Mouse (Mus musculus): ENCODE data around the gene Taok3. TPM values are rescaled to one million over a fixed set of nuclear protein-coding genes. Genes with fewer than 3 reads are reported as not detected.

Taok3 gene
- total and polyA plus RNA-seq, 3 experiments: 32.1 to 79.2 TPM; not detected in 1

DNA sequence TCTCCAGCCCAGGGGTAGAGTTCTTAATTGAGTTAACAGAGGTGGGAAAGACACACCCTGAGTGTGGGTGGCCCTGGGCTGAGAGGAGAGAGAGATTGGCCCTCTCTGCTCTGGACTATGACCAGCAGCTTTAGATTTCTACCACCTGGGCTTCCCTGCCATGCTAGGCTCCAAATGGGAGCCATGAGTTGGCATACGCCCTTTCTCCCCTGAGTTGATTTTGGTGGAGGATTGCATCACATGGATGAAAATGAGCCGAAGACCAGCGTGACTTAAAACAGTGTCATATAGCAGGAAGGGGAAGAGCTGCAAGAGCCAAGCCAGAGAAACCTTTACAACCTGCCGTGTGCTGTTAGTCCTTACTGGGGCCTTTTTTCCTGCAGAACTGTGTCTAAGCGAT, 44.6 kb downstream of the Taok3 start:
- Histone ChIP-seq H3K4me1 (ENCODE audit: control insufficient read depth in 1 of 2, insufficient read depth in 2 of 2, low read length in 2 of 2) (no peaks in the 10 kb centered on the region), H3K79me2 (ENCODE audit: control insufficient read depth, insufficient read depth, low read length, poor library complexity) (peaks cover 27% of the 10 kb centered on the region), H3K27me3 (ENCODE audit: control insufficient read depth in 1 of 2, insufficient read depth in 2 of 2, low read length in 2 of 2) (no peaks in the 10 kb centered on the region), H3K9ac (ENCODE audit: control insufficient read depth, low read depth, low read length, poor library complexity, severe bottlenecking) (no peak overlapping the region), H3K36me3 (ENCODE audit: control insufficient read depth in 1 of 2, insufficient read depth in 2 of 2, low read length in 2 of 2) (peaks cover 0 to 7% of the 10 kb centered on the region in 2 experiments; a peak in 2 of 4 replicates), H3K27ac (ENCODE audit: control insufficient read depth, low read depth, low read length) (no peak overlapping the region), H3K9me3 (replicated peaks; ENCODE audit: insufficient read depth, low read length) (no peaks in the 10 kb centered on the region), H3K4me3 (ENCODE audit: control insufficient read depth in 1 of 2, insufficient read depth in 1 of 2, low read depth in 2 of 2, low read length in 2 of 2) (no peak overlapping the region)
- TF ChIP-seq ELF1 (IDR thresholded peaks at IDR 0.05; ENCODE audit: low read depth, low read length) (no peak), CHD1 (IDR thresholded peaks at IDR 0.05; ENCODE audit: low read depth, low read length) (no peak), MAFK (IDR thresholded peaks at IDR 0.05; ENCODE audit: borderline replicate concordance, low read depth, low read length) (no peak), NRF1 (IDR thresholded peaks at IDR 0.05; ENCODE audit: insufficient read depth, low read depth, low read length, poor library complexity, severe bottlenecking) (no peak), GATA1 (IDR thresholded peaks at IDR 0.05; ENCODE audit: low read depth, low read length) (no peak)
- DNase-seq (ENCODE audit: low read depth, low spot score): no peak

DNA sequence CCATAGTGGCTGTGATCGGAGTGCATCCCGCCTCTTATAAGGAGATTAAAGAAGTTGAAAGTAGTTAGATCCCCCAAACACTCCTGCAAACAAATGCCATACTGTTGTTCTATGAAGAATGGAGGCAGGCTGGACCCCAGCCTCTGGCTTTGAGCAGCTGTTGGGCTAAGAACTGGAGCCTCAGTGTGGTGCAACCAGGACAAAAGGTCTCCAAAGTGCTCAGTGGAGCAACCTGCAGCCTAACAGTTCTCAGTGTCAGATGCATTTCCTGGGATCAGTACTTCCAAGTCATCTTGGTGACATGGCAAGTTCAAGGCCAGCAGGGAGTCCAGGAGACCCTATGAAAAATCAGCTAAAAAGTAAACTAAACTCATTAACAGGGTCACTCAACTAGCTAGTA, 45.0 kb downstream of the Taok3 start:
- Histone ChIP-seq H3K9ac (ENCODE audit: control insufficient read depth, low read depth, low read length, poor library complexity, severe bottlenecking) (no peak overlapping the region), H3K4me1 (ENCODE audit: control insufficient read depth in 1 of 2, insufficient read depth in 2 of 2, low read length in 2 of 2) (no peaks in the 10 kb centered on the region), H3K27me3 (ENCODE audit: control insufficient read depth in 1 of 2, insufficient read depth in 2 of 2, low read length in 2 of 2) (no peaks in the 10 kb centered on the region), H3K36me3 (ENCODE audit: control insufficient read depth in 1 of 2, insufficient read depth in 2 of 2, low read length in 2 of 2) (peaks cover 0 to 7% of the 10 kb centered on the region in 2 experiments; a peak in 2 of 4 replicates), H3K4me3 (ENCODE audit: control insufficient read depth in 1 of 2, insufficient read depth in 1 of 2, low read depth in 2 of 2, low read length in 2 of 2) (no peak overlapping the region), H3K9me3 (replicated peaks; ENCODE audit: insufficient read depth, low read length) (no peaks in the 10 kb centered on the region), H3K27ac (ENCODE audit: control insufficient read depth, low read depth, low read length) (no peak overlapping the region), H3K79me2 (ENCODE audit: control insufficient read depth, insufficient read depth, low read length, poor library complexity) (peaks cover 27% of the 10 kb centered on the region)
- TF ChIP-seq TBP (IDR thresholded peaks at IDR 0.05; ENCODE audit: low read depth, low read length) (no peak), CHD1 (IDR thresholded peaks at IDR 0.05; ENCODE audit: low read depth, low read length) (no peak), MYC (IDR thresholded peaks at IDR 0.05; ENCODE audit: low read depth, low read length) (no peak), CTCF (IDR thresholded peaks at IDR 0.05 in 2 of 3, conservative IDR thresholded peaks at IDR 0.05 in 1 of 3; ENCODE audit: control insufficient read depth in 1 of 3, insufficient read depth in 1 of 3, low read depth in 2 of 3, low read length in 3 of 3, poor library complexity in 1 of 3, severe bottlenecking in 1 of 3) (no peak), POLR2AphosphoS5 (IDR thresholded peaks at IDR 0.05; ENCODE audit: borderline replicate concordance, low read depth, low read length) (no peak), USF2 (IDR thresholded peaks at IDR 0.05; ENCODE audit: borderline replicate concordance in 1 of 2, insufficient read depth in 1 of 2, low read depth in 1 of 2, low read length in 2 of 2) (no peak), NRF1 (IDR thresholded peaks at IDR 0.05; ENCODE audit: insufficient read depth, low read depth, low read length, poor library complexity, severe bottlenecking) (no peak), POLR2A (IDR thresholded peaks at IDR 0.05; ENCODE audit: control insufficient read depth in 1 of 2, insufficient read depth in 1 of 2, low read depth in 1 of 2, low read length in 2 of 2, poor library complexity in 1 of 2) (no peak), RAD21 (IDR thresholded peaks at IDR 0.05; ENCODE audit: low read depth, low read length) (no peak)
- DNase-seq (ENCODE audit: low read depth, low spot score): no peak

DNA sequence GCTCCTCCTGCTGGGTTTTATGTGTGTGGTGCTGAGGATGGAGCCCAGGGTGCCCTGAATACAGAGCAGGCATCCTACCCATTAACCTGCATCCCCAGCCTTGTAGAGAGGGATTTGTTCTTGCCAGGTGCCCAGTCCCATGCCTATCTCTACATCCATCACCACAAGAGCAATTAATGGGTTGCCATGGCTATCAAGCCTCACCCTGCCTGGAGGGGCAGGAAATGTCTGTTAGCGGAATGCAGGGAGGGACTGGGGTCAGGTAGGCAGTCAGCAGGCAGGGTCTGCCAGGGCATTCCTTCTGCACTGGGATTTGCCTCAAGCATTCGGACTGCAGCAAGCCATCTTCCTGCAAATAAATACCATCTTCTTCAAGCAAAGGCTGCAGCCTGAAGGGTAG, 46.0 kb downstream of the Taok3 start:
- Histone ChIP-seq H3K4me1 (ENCODE audit: control insufficient read depth in 1 of 2, insufficient read depth in 2 of 2, low read length in 2 of 2) (no peaks in the 10 kb centered on the region), H3K4me3 (ENCODE audit: control insufficient read depth in 1 of 2, insufficient read depth in 1 of 2, low read depth in 2 of 2, low read length in 2 of 2) (no peak overlapping the region), H3K27ac (ENCODE audit: control insufficient read depth, low read depth, low read length) (no peak overlapping the region), H3K36me3 (ENCODE audit: control insufficient read depth in 1 of 2, insufficient read depth in 2 of 2, low read length in 2 of 2) (peaks cover 0 to 7% of the 10 kb centered on the region in 2 experiments; a peak in 2 of 4 replicates), H3K79me2 (ENCODE audit: control insufficient read depth, insufficient read depth, low read length, poor library complexity) (peaks cover 29% of the 10 kb centered on the region), H3K9me3 (replicated peaks; ENCODE audit: insufficient read depth, low read length) (no peaks in the 10 kb centered on the region), H3K27me3 (ENCODE audit: control insufficient read depth in 1 of 2, insufficient read depth in 2 of 2, low read length in 2 of 2) (no peaks in the 10 kb centered on the region), H3K9ac (ENCODE audit: control insufficient read depth, low read depth, low read length, poor library complexity, severe bottlenecking) (no peak overlapping the region)
- DNase-seq (ENCODE audit: low read depth, low spot score): no peak
- no peak for TF ChIP-seq TBP (IDR thresholded peaks at IDR 0.05; ENCODE audit: low read depth, low read length)
- no peak for TF ChIP-seq POLR2A (IDR thresholded peaks at IDR 0.05; ENCODE audit: control insufficient read depth in 1 of 2, insufficient read depth in 1 of 2, low read depth in 1 of 2, low read length in 2 of 2, poor library complexity in 1 of 2)
- no peak for TF ChIP-seq ELF1 (IDR thresholded peaks at IDR 0.05; ENCODE audit: low read depth, low read length)
- no peak for TF ChIP-seq ETS1 (IDR thresholded peaks at IDR 0.05; ENCODE audit: low read depth, low read length)
- no peak for TF ChIP-seq GATA1 (IDR thresholded peaks at IDR 0.05; ENCODE audit: low read depth, low read length)
- no peak for TF ChIP-seq NELFE (IDR thresholded peaks at IDR 0.05; ENCODE audit: low read depth, low read length)
- no peak for TF ChIP-seq MEF2A (IDR thresholded peaks at IDR 0.05; ENCODE audit: extremely low read depth, insufficient replicate concordance, low read depth, low read length, poor library complexity, severe bottlenecking)
- TF ChIP-seq CTCF (IDR thresholded peaks at IDR 0.05 in 2 of 3, conservative IDR thresholded peaks at IDR 0.05 in 1 of 3; ENCODE audit: control insufficient read depth in 1 of 3, insufficient read depth in 1 of 3, low read depth in 2 of 3, low read length in 3 of 3, poor library complexity in 1 of 3, severe bottlenecking in 1 of 3): no peak
- no peak for TF ChIP-seq EP300 (IDR thresholded peaks at IDR 0.05; ENCODE audit: low read depth in 1 of 2, low read length in 2 of 2)
- no peak for TF ChIP-seq GABPA (IDR thresholded peaks at IDR 0.05; ENCODE audit: low read depth, low read length)
- TF ChIP-seq CHD2 (IDR thresholded peaks at IDR 0.05; ENCODE audit: low read length): no peak
- TF ChIP-seq USF2 (IDR thresholded peaks at IDR 0.05; ENCODE audit: borderline replicate concordance in 1 of 2, insufficient read depth in 1 of 2, low read depth in 1 of 2, low read length in 2 of 2): no peak
- no peak for TF ChIP-seq TCF12 (IDR thresholded peaks at IDR 0.05; ENCODE audit: low read depth, low read length)
- TF ChIP-seq BHLHE40 (IDR thresholded peaks at IDR 0.05; ENCODE audit: borderline replicate concordance, low read depth, low read length): no peak
- TF ChIP-seq SIN3A (IDR thresholded peaks at IDR 0.05; ENCODE audit: low read length): no peak
- TF ChIP-seq ZNF384 (IDR thresholded peaks at IDR 0.05; ENCODE audit: low read depth, low read length): no peak
- no peak for TF ChIP-seq ZMIZ1 (IDR thresholded peaks at IDR 0.05; ENCODE audit: low read depth, low read length)
